Mouse (Mus musculus) limb, embryonic 15.5 days (tissue): ENCODE results near the gene Galnt3. TPM values are rescaled to one million over a fixed set of nuclear protein-coding genes. Genes with fewer than 3 reads are reported as not detected.

Experiments
- ATAC-seq: fragments of 200-750 bp; cut with Nextera tagmentation; 2 replicates; pipeline ENCODE4 v1.8.0; 2017; ENCODE audit warnings: low read depth, moderate TSS enrichment; ENCODE audit not compliant: insufficient number of reproducible peaks, low FRiP score, low TSS enrichment
- H3K27ac ChIP-seq: fragments of 300-500 bp; sonication (generic); 2 replicates; pipeline ENCODE4 v1.5.1; 2015; ENCODE audit warnings: moderate library complexity, mild to moderate bottlenecking, inconsistent platforms
- H3K27me3 ChIP-seq: fragments of 300-500 bp; sonication (generic); 2 replicates; pipeline ENCODE4 v1.6.1; 2015; ENCODE audit warnings: inconsistent platforms
- H3K36me3 ChIP-seq: fragments of 300-500 bp; sonication (generic); 2 replicates; pipeline ENCODE4 v1.6.1; 2015; ENCODE audit warnings: inconsistent platforms
- H3K4me1 ChIP-seq: fragments of 300-500 bp; sonication (generic); 2 replicates; pipeline ENCODE4 v1.6.1; 2015; ENCODE audit warnings: inconsistent platforms
- H3K4me2 ChIP-seq: fragments of 300-500 bp; sonication (generic); 2 replicates; pipeline ENCODE4 v1.6.1; 2015; ENCODE audit warnings: mild to moderate bottlenecking, inconsistent platforms
- H3K4me3 ChIP-seq: fragments of 300-500 bp; sonication (generic); 2 replicates; pipeline ENCODE4 v1.5.1; 2015; ENCODE audit warnings: mild to moderate bottlenecking, inconsistent platforms
- H3K9ac ChIP-seq: fragments of 300-500 bp; sonication (generic); 2 replicates; pipeline ENCODE4 v1.6.1; 2015; ENCODE audit warnings: inconsistent platforms
- H3K9me3 ChIP-seq: fragments of 300-500 bp; sonication (generic); 2 replicates; pipeline ENCODE4 v1.6.1; 2016; ENCODE audit warnings: inconsistent platforms
- WGBS: fragments of 180-500 bp; shearing (Covaris S2); methylation state at CpG from one replicate; pipeline ENCODE4 v1.1.7; 2015; 5-methylcytosine and 5-hydroxymethylcytosine counted together
- polyA plus RNA-seq: library from polyadenylated mRNA; unstranded; fragments of >200 nt; fragmentation: Nextera tagmentation; extraction: Ambion mirVana; gene quantifications from 2 replicates; pipeline ENCODE4 v1.2.1, GENCODE M21; 2015

Gene Galnt3
- polyA plus RNA-seq: 7.1 and 7.4 TPM in 2 replicates

GRCm38 (mm10) chr2:66124591-66125271, at the start of gene Galnt3:
Galnt3 (minus strand) TSS chr2:66124994.
- peaks cover 12% of the 10 kb centered on the region for H3K27me3 ChIP-seq

GRCm38 (mm10) chr2:66173134-66173533, 48.3 kb upstream of the Galnt3 start:
- H3K27ac ChIP-seq: no peak overlapping the region
- 56% methylated on average over 5 of the region's 5 CpGs for WGBS
- no peak overlapping the region for H3K4me3 ChIP-seq
- H3K4me1 ChIP-seq: no peaks in the 10 kb centered on the region
- no peak overlapping the region for H3K4me2 ChIP-seq
- H3K36me3 ChIP-seq: no peaks in the 10 kb centered on the region
- ATAC-seq: no peak
- H3K27me3 ChIP-seq: no peaks in the 10 kb centered on the region
- no peak overlapping the region for H3K9ac ChIP-seq
- H3K9me3 ChIP-seq: no peaks in the 10 kb centered on the region

More at GRCm38 (mm10) chr2:66124591-66125271, at the start of gene Galnt3:
- peak; percentile 61; the same call in 1 of the 2 replicates for ATAC-seq
- Histone ChIP-seq H3K36me3 (no peaks in the 10 kb centered on the region), H3K4me1 (peaks cover 17% of the 10 kb centered on the region), H3K4me3 (peak within 1 kb of the TSS; percentile 71), H3K9ac (peak within 1 kb of the TSS; percentile 47), H3K9me3 (no peaks in the 10 kb centered on the region), H3K27ac (0 out of 2 replicates have a peak within 1 kb of the TSS, but pooled peaks have one; percentile 9), H3K4me2 (peak within 1 kb of the TSS; percentile 100)
- WGBS: under 1% methylated on average over 68 of the region's 74 CpGs

- Histone ChIP-seq H3K36me3 (no peaks in the 10 kb centered on the region), H3K27ac (no peak overlapping the region), H3K4me2 (no peak overlapping the region), H3K27me3 (no peaks in the 10 kb centered on the region), H3K4me3 (no peak overlapping the region), H3K9ac (no peak overlapping the region), H3K4me1 (no peaks in the 10 kb centered on the region), H3K9me3 (no peaks in the 10 kb centered on the region)
- whole genome bisulfite sequencing: 76% methylated on average over 3 of the region's 3 CpGs
- ATAC-seq: no peak
These were observed 46.8 kb upstream of the Galnt3 start for GRCm38 (mm10) chr2:66171643-66172042.

- H3K4me1 ChIP-seq: no peaks in the 10 kb centered on the region
- H3K36me3 ChIP-seq: no peaks in the 10 kb centered on the region
- no peaks in the 10 kb centered on the region for H3K27me3 ChIP-seq
- no peak overlapping the region for H3K4me2 ChIP-seq
- H3K9ac ChIP-seq: no peak overlapping the region
- H3K4me3 ChIP-seq: no peak overlapping the region
- ATAC-seq: no peak
- no peak overlapping the region for H3K27ac ChIP-seq
- H3K9me3 ChIP-seq: no peaks in the 10 kb centered on the region
- 78% methylated on average over 11 of the region's 11 CpGs for WGBS
These were observed 45.9 kb upstream of the Galnt3 start for GRCm38 (mm10) chr2:66170721-66171120.

GRCm38 (mm10) chr2:66165025-66165424, 40.2 kb upstream of the Galnt3 start:
- H3K4me2 ChIP-seq: no peak overlapping the region
- H3K27me3 ChIP-seq: no peaks in the 10 kb centered on the region
- no peak overlapping the region for H3K4me3 ChIP-seq
- 95% methylated on average over 8 of the region's 8 CpGs for WGBS
- no peak overlapping the region for H3K9ac ChIP-seq
- no peaks in the 10 kb centered on the region for H3K36me3 ChIP-seq
- H3K27ac ChIP-seq: no peak overlapping the region
- H3K9me3 ChIP-seq: no peaks in the 10 kb centered on the region
- no peaks in the 10 kb centered on the region for H3K4me1 ChIP-seq
- no peak for ATAC-seq

- Histone ChIP-seq H3K27me3 (no peaks in the 10 kb centered on the region), H3K9me3 (no peaks in the 10 kb centered on the region), H3K36me3 (no peaks in the 10 kb centered on the region), H3K27ac (no peak overlapping the region), H3K4me3 (no peak overlapping the region), H3K4me2 (no peak overlapping the region), H3K4me1 (no peaks in the 10 kb centered on the region), H3K9ac (no peak overlapping the region)
- 49% methylated on average over 7 of the region's 7 CpGs for WGBS
- no peak for ATAC-seq
These were observed 33.5 kb upstream of the Galnt3 start for GRCm38 (mm10) chr2:66158140-66158915.

GRCm38 (mm10) chr2:66151436-66151835, 26.6 kb upstream of the Galnt3 start:
- WGBS: 82% methylated on average over 2 of the region's 2 CpGs
- Histone ChIP-seq H3K36me3 (no peaks in the 10 kb centered on the region), H3K4me2 (no peak overlapping the region), H3K27ac (no peak overlapping the region), H3K9ac (no peak overlapping the region), H3K27me3 (no peaks in the 10 kb centered on the region), H3K9me3 (no peaks in the 10 kb centered on the region), H3K4me1 (peaks cover 2% of the 10 kb centered on the region; the same call in 1 of the 2 replicates), H3K4me3 (no peak overlapping the region)
- no peak for ATAC-seq

- H3K27ac ChIP-seq: no peak overlapping the region
- H3K36me3 ChIP-seq: no peaks in the 10 kb centered on the region
- no peak overlapping the region for H3K4me3 ChIP-seq
- H3K9me3 ChIP-seq: no peaks in the 10 kb centered on the region
- H3K9ac ChIP-seq: no peak overlapping the region
- peaks cover 3% of the 10 kb centered on the region; the same call in 1 of the 2 replicates for H3K4me1 ChIP-seq
- ATAC-seq: no peak
- H3K27me3 ChIP-seq: no peaks in the 10 kb centered on the region
- H3K4me2 ChIP-seq: no peak overlapping the region
- 41% methylated on average over 3 of the region's 3 CpGs for WGBS
These were observed 25.7 kb upstream of the Galnt3 start for GRCm38 (mm10) chr2:66150531-66150930.

GRCm38 (mm10) chr2:66148654-66149230, 23.9 kb upstream of the Galnt3 start:
- 76% methylated on average over 10 of the region's 10 CpGs for WGBS
- H3K4me1 ChIP-seq: peaks cover 8% of the 10 kb centered on the region; the same call in 1 of the 2 replicates
- H3K36me3 ChIP-seq: no peaks in the 10 kb centered on the region
- no peak overlapping the region for H3K4me3 ChIP-seq
- H3K27me3 ChIP-seq: no peaks in the 10 kb centered on the region
- no peak for ATAC-seq
- no peak overlapping the region for H3K27ac ChIP-seq
- H3K9ac ChIP-seq: no peak overlapping the region
- no peak overlapping the region for H3K4me2 ChIP-seq
- H3K9me3 ChIP-seq: no peaks in the 10 kb centered on the region

GRCm38 (mm10) chr2:66146473-66146872, 21.7 kb upstream of the Galnt3 start:
- no peak overlapping the region for H3K9ac ChIP-seq
- no peak overlapping the region for H3K4me2 ChIP-seq
- no peaks in the 10 kb centered on the region for H3K9me3 ChIP-seq
- WGBS: 38% methylated on average over 4 of the region's 4 CpGs
- H3K36me3 ChIP-seq: no peaks in the 10 kb centered on the region
- peaks cover 8% of the 10 kb centered on the region; the same call in 1 of the 2 replicates for H3K4me1 ChIP-seq
- H3K27ac ChIP-seq: no peak overlapping the region
- no peak for ATAC-seq
- no peaks in the 10 kb centered on the region for H3K27me3 ChIP-seq
- no peak overlapping the region for H3K4me3 ChIP-seq

- peaks cover 8% of the 10 kb centered on the region; the same call in 1 of the 2 replicates for H3K4me1 ChIP-seq
- H3K27me3 ChIP-seq: no peaks in the 10 kb centered on the region
- no peaks in the 10 kb centered on the region for H3K36me3 ChIP-seq
- ATAC-seq: no peak
- no peak overlapping the region for H3K4me2 ChIP-seq
- no peak overlapping the region for H3K9ac ChIP-seq
- H3K27ac ChIP-seq: no peak overlapping the region
- 7% methylated on average over 5 of the region's 5 CpGs for WGBS
- no peaks in the 10 kb centered on the region for H3K9me3 ChIP-seq
- no peak overlapping the region for H3K4me3 ChIP-seq
These were observed 20.0 kb upstream of the Galnt3 start for GRCm38 (mm10) chr2:66144770-66145169.

GRCm38 (mm10) chr2:66143284-66143683, 18.5 kb upstream of the Galnt3 start:
- H3K36me3 ChIP-seq: no peaks in the 10 kb centered on the region
- H3K4me1 ChIP-seq: peaks cover 8% of the 10 kb centered on the region; the same call in 1 of the 2 replicates
- H3K9me3 ChIP-seq: no peaks in the 10 kb centered on the region
- no peak overlapping the region for H3K4me3 ChIP-seq
- no peak overlapping the region for H3K4me2 ChIP-seq
- H3K27ac ChIP-seq: no peak overlapping the region
- H3K9ac ChIP-seq: no peak overlapping the region
- no peak for ATAC-seq
- 89% methylated on average over 4 of the region's 4 CpGs for WGBS
- no peaks in the 10 kb centered on the region for H3K27me3 ChIP-seq
